Mouse (Mus musculus) T-cell, adult 2 months (primary cell): ENCODE measurements at regions not wholly inside any gene's neighbourhood (a gene's known extent, or its start where the extent isn't known, plus 50 kb on each side); places are given as distances from the start of the nearest gene placed in this dataset.
"Not testable (repeated sequence)": the region's sequence is repeated elsewhere in the genome, so short reads cannot be mapped to it uniquely, and the experiment has no call there.

Source experiments
- DNase-seq: peaks from one replicate; pipeline ENCODE4 v3.0.0; 2022; ENCODE audit warnings: low spot score

DNA sequence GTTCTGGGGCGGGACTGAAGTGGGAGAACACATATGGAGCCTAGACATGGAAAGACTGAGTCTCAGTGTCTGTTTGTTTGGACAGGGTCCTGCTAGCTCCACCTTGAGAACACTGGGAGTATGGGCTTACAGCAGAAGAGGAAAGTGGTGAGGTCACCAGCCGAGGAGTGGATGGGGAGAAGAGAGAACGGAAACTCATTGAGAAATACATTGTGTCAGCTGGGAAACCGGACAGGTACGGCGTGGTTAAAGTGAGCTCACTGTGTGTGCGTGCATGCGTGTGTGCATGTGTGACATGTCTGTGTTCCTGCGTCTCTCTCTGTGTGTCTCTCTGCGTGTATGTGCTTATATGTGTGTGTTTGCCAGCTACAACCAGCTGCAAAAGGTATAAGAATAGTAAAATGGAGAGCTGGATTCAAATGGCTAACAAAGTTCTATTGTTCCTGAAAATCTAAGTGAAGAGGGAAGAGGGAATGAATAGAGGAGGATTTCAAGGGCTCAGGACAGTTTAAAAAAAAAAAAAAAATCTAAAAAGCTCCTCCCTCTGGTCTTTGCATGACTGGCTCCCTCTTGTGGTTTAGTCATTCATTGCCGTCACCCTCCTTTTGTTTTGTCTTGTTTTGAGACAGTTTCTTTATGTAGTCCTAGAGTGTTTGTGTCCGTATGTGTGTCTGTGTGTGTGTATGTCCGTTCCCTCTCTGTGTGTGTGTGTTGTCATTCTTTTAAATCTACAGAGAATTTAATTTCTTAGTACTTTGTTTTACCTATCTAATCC lies 52.0 kb upstream of the Ak4 start:
- peak; percentile 64 for DNase-seq

DNA sequence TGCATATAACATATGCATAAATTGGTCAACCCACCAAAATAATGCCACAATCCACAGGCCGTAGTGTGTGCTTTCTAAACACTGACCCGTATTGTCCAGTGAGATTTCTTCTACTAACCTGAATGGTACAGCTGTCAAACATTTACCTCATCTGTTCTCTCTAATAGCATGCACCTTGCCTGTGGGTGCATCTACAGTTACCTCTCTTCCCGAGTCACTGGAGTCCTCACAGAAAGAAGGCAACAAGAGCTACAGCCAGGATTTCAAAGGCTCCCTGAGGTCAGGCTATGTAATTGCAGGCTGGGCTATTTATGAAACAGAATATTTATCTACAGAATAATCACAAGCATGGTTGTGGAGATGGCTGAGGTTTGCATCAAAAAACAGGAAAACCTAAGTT lies 53.8 kb upstream of the Ak4 start:
- DNase-seq: no peak

DNA sequence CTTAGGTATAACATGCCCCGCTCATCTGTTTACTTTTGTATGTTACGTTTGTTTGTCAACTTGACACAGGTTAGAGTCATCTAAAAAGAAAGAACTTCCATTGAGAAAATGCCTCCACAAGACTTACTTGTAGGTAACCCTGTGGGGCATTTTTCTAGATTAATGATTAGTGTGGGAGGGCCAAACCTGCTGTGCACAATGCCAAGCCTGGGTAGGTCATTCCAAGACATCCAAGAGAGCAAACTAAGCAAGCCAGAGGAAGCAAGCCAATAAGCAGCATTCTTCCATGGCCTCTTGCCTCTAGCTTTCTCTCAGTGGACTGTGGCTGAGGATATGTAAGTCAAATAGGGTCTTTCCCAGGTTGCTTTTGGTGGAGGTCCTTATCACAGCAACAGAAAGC lies 54.4 kb upstream of the Ak4 start:
- DNase-seq: no peak

DNA sequence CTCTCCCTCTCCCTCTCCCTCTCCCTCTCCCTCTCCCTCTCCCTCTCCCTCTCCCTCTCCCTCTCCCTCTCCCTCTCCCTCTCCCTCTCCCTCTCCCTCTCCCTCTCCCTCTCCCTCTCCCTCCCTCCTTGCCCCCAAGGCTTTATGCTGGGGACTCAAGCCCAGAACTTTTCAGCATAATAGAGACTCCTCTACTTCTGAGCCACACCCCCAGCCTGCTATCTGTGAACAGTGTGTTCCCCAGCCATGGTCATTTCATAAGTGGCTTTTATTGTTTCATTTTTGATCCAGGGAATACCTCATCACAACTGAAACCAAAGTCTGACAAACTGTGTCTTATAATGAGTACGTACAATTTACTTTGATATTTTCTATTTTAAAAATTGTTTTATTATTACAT lies 55.8 kb upstream of the Ak4 start:
- not testable (repeated sequence) for DNase-seq

DNA sequence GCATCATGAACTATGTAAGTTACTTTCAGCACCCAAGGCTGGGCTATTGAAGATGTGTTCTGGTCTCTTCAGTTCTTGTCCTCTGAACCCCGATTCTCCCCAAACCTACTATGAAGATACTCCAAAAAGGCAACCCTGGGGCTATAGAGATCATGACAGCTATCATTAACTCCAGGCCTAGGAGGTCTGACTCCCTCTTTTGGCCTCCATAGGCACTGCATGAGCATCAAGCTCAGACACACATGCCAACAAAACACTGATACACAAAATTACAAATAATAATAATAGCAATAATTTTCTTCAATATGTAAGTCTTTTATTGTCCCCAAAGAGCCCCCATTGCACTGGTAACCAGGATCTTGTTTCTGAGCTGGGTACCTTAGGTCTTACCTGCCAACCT lies 57.3 kb upstream of the Ak4 start:
- DNase-seq: peak; percentile 26

DNA sequence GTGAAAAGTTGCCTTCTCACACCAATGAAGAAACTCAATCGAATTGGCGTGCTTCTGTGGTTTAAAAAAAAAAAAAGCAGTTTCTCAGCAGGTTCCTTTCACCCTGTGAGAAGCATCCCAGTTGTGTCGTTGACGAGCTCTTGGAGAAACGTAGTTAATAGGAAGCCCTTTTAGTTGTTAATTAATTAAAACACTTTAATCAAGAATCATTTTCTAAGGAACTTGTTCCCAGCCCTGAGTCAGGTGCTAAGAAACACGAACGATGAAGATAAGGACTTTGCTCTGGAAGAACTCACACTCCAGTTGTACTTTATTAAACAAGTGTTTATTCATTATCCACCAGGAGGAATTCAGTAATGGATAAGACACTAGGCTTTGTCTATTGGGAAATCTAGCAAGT lies 58.8 kb upstream of the Ak4 start:
- no peak for DNase-seq

DNA sequence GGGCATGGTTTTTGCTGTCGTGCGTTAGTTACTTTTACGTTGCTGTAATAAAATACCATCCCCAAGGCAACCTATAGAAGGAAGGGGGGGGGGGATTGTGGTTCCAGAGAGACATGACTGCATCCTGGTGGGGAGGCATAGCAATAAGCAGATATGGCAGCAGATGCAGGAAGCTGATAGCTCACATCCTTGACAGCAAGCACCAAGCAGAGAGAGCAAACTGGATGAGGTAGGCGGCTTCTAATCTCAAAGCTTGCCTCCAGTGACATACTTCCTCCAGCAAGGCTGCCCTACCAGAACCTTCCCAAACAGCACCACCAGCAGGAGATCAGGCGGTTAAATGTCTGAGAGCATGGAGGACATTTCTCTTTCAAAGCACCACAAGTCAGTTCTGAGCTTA lies 60.0 kb upstream of the Ak4 start:
- DNase-seq: peak; percentile 10

DNA sequence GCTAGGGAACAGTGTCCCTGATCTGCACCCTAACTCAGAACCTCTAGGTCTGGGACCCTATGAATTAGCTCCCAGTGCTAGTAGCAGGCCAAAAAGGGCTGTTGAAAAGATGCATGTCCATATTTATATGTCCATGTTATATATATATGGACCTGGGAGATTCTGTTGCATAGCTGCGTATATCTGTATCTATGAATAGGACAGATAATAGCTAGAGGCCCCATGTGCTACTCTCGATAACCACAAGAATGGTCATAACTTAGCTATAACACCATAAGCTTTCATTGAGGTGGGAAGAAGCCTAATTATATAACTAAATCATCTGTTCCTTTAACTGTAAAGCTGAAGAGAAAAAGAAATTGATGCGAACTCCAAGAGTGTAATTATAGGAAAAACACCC lies 60.6 kb upstream of the Ak4 start:
- no peak for DNase-seq

DNA sequence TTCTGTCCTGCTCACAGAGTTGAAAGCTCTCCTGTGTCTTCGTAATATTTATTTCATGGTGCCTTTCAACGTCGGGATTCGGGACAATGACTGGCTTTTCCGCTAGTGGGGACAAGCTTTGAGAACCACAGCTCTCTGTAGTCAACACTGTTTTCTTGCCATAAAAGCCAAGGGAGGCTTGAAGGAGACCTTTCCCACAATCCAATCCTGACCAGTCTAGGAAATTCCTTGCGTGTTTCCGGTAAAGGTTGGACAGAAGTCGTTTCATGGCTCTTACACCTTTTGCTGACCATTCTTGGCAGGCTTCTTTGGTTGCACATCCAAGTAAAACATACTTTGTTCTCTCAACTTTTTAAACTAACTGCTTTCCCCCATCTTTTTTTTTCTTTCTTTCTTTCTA lies 61.2 kb upstream of the Ak4 start:
- DNase-seq: no peak

DNA sequence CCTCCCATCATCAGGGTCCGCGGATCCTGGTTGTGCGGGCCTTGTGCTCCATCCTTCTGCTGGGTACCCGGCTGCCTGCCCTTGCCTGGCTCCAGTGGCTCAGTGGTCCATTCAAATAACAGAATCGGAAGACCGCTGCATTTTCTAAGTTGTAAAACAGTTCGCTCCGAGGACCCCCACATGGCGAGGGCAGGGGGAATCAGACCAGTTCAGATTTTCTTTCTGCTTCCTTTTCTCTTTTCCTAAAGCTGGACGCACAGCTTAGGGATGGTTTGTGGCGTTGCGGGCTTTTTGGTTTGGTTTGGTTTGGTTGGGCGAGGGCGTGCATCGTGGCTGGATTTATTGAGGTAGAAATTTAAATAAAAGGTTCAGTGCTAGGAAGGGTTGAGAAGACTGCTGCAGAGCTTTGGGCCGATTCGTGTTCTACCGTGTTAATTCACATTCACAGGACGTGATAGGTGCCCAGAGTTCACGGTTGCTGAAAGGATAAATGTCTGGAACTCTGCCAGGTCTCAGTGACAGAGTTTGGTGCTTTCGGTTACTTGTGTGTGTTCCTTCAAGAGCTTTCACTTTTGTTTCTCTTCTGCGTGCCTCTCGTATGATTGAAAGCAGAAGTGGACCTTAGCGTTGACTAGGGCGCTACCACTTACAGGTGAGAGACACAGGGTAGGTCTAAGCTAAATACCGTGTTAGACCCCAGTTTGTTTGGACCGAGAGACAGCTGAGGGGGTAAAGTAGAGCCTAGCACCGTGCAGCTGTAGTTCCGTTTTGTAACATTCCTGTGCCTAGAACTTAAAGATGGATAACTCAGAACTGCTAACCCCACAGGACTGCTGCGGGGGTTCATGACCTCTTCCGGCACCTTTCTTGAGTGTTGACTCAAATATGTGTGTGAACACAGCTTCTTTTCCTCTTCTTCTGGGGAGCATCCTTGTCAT lies 61.9 kb upstream of the Ak4 start:
- DNase-seq: peak; percentile 85

DNA sequence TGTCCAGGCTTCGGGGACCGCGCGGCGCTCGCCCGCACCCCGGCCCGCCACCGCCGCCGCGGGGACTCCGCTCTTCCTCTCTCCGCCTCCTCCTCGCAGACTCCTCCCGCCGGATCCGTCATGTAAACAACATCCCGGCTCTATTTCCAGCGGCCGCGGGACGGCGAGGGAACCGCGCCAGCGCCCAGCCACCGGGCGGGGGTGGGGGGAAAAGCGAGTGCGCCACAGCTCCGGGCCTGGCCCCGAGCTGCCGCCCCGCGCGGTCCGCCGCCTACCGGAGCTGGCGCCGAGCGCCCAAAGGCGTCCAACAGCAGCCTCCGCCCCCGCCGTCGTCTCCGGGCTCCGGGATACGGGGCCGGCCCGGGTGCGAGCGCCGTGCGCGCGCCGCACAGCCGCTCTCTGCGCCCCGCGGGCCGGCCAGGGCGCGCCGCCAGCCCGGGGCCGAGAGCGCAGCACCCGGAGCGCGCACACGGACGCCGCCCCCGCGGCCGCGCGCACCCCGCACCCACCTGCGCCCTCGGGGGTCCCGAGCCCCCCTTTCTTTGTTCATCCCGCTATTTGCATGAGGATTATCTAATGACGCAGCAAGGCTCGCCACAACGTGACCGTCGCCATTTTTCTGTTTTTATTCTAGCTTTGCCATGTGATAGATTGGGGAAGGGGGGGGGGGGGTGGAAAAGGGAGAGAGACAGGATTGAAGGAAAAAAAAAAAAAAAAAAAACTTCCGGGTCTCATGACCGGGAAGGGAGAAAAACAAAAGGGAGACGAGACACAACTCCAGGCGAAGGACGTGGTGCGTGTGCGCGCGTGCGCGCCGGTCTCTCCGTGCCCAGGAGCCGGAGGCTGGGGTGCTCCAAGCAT lies 62.8 kb upstream of the Ak4 start:
- DNase-seq: peak; percentile 66

DNA sequence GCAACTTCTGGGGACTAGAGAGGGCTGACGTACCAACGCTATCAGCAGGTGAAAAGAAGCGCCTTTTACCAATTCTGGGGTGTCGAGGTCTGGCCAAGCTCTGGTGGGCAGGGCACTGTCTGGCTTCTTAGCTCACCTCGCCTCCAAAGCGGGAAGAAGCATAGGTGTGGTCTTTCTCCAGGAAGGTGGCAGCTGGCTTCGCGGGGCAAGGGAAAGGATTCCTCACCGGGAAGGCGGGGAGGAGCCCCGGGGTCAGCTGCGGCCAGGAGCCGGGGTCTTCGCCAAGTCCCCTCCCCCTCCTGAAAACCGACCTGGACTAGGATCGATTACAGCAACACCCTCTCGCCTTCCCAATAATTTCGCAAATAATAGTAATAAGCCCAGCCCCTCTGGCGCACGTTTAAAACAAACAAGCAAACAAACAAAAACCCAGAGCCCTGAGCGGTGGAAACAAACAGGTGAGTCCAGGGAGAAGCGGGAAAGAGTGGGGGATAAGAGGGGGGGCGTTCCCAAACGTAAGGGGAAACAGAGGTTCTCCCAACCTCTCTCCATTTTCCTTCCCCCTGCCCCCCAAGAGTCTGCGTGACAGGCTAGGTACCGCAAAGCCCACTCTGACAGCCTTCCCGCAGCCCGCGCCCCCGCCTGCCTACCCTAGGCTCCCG lies 63.5 kb upstream of the Ak4 start:
- DNase-seq: peak; percentile 11

DNA sequence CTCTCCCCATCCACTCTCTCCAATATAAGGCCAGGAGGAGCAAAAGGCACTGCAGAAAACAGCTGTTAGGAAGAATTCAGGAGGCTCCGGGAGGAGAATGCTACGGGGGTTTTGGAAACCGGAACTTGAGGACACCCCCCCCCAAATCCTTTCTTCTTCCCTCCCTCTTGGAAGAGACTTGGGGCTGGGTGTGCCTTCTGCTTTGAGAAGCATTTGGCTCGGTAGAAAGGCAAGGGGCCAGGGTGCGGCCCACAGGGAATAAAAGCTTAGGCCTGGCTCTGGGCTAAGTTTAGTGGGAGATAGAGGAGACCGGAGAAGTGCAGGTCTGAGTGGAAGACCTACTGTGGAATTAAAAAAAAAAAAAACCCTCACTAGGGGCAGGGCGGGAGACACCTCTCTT lies 64.1 kb upstream of the Ak4 start:
- no peak for DNase-seq

DNA sequence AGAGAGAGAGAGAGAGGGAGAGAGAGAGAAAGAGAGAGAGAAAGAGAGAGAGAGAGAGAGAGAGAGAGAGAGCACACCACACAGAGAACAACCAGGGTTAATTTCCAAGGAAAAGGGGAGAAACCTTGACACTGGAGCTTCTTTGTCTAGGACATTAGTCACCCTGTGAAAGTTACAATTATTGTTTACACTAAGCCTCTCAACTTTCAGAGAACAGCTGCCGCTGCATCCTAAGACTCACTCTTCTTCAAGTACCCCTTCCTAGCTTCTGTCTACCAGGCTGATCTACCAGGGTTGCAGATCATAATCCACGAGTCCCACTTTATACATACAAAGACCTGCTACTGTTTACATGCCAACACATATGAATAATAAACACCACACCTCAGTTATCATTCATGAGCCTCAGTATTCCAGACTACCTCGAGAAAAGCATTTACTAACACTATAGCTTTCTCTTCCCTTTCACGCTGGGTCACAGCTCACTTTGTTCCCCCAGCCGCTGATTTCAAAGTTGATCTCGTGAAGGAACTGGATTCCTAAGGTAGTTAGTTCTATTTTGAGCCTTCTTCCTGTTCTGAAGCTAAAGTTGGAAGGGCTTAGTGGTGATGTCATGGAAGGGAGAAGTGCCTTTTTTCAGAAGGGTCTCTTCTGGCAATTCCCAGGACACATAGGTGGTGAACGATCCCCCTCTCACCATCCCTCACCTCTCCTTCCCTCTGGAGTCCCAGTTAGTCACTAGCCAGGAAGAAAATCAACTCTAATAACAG lies 64.8 kb upstream of the Ak4 start:
- no peak for DNase-seq

DNA sequence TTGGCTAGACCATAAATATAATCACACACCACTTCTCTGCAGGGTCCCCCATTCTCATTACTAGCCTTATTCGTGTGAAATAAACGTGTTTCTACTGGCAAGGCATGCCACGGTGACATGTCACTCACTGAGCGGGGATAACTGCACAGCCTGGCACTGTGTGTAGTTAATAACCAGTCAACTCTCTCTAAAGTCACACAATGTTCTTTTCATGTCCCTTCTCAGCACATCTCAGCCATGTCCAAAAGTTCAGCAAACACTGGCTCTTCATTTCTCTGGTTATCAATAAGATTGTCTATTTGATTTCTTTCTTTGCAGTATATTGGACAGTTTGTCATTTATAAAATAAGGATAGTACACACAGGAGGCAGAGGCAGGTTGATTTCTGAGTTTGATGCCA lies 66.9 kb upstream of the Ak4 start:
- DNase-seq: no peak

DNA sequence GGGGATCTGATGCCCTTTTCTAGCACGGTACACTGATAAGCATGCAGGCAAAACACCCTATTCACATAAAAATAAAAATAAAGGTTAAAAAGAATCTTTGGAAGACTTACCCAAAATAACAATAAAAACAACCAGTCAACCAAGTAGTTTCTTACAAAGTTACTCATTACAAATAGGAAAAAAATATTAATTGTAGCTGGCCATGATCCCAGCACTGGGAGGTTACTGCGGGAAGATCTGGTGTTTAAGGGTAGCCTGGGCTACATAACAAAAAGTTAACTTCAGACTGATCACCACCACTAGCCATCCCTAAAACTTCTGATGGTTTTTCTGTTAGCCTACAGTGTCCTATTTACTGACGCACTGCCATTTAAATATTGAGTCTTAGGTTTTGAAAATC lies 67.4 kb upstream of the Ak4 start:
- no peak for DNase-seq

DNA sequence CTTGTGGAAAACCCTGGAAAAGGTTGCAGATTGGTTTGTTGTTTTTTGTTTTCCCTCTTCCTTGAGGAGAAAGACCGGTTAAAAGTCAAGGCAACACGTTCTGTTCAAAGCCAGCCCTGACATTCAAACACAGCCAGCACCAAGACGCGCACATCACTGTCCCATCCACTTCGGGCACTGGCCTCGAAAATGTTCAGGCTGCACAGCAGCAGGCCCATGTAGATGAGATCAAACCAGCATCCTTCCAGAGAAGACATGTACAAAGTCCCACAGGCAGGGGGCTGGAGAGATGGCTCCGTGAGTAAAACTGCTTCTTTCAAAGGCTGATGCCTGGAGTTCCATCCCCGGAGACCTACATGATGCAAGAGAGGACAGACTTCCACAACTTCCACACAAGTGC lies 68.4 kb upstream of the Ak4 start:
- no peak for DNase-seq

DNA sequence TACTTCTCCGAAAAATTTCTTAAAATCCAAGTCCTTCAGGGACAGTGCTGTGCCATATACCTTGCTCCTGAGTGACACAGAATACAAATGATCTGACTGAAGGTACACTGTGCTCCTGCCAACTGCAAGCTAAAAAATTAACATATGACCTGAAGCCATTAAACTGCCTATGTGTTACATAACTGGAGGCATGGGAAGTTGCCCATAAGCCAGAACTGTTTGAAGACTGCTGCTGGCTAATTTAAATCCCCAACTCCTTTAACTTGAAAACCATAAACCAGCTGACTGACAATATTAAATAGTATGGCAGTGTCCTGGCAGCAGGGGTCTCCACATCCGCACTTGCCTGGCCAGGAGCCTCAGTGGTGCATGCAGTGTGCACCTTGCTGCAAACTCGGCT lies 68.9 kb upstream of the Ak4 start:
- DNase-seq: no peak

DNA sequence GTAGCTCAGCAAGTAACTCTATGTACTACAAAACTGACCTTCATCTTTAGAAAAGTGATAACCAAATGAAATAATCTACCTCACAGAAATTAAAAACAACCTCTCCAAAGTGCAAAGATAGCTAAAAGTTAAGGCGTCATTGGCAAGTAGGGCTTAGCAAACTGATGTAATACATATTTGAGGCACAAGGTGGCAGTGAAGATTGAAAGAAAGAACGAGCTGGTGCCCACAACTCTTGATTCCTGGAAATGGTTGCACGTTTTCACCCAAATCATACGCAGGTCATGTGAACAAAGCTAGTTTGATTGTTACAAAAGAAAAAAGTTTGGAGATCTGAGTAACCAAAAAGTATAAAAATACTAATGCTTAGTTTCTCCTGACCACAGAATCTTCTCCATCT lies 69.7 kb upstream of the Ak4 start:
- peak; percentile 75 for DNase-seq

DNA sequence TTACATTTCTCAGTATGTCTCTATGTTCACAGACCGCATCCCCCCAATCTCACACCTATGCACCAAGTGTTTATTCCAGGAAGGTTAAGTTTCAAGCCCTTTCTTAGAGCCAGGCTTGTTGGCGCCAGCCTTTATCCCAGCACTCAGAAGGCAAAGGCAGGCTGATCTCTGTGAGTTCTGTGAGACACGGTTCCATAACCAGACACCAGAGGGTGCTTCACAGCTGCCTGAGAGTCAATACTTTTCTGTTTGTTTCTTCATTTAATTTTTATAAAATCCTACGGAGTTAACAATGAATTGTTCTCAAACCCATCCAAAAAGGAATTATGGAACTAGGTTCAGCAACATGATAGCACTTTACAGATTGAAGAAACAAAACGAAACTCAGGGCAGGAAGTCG lies 71.8 kb upstream of the Ak4 start:
- DNase-seq: no peak

DNA sequence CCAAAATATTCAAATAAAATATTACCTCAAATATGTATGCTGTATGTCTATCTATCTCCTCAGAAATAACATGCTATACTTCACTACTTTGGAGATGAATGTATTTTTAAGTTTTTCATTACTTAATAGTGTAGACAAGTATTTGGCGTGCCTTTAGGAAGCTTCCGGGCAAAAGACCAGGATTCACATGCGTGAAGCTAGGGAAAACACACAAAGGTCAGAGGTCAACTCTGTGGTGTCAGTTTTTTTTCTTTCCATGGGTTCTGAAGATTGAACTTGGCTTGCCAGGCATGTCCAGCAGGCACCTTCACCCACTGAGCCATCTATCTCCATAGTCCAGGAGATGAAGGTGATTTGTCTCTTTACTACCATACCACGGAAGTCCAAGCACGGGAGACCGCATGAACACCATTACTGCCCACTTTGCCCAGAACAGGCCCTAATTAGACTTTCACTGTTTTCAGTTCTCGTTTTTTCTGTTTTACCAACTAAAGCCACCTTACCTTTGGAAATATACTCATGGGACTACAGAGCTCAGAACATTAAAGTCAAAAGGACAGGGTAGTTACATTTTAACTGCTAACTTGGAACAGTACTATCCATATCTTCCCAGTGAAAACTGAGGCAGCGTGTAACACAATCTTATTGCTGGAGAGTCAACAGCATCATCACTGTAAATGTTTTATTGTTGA lies 76.9 kb upstream of the Ak4 start:
- DNase-seq: no peak
